Mouse (Mus musculus) spleen, postnatal 14 days (tissue): ENCODE measurements around the gene Krtap1-5.

ENCODE experiments used
- DNase-seq, 2 experiments: peaks; one replicate each; pipeline ENCODE4 v3.0.0; 2021 to 2022; ENCODE audit warnings: low spot score in 2 of 2

The Krtap1-5 gene

DNA sequence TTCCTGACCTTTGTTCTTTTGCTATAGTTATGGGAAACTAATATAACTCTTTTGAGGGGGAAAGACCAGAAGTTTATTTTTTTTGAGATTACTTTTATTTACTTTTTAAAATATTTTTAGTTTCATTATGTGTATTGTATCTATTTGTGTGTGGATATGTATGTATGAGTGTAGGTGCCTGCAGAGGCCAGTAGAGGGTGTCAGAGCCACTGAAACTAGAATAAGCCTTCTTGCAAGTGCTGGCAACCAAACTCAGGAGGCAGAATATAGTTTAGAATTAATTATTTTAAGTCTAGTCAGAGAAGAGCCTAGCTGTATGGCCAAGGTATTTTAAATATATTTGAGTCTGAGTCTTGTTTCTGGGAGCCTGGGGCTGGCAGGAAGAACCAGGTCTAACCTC is 32.9 kb downstream of the Krtap1-5 start:
- no peak for DNase-seq

DNA sequence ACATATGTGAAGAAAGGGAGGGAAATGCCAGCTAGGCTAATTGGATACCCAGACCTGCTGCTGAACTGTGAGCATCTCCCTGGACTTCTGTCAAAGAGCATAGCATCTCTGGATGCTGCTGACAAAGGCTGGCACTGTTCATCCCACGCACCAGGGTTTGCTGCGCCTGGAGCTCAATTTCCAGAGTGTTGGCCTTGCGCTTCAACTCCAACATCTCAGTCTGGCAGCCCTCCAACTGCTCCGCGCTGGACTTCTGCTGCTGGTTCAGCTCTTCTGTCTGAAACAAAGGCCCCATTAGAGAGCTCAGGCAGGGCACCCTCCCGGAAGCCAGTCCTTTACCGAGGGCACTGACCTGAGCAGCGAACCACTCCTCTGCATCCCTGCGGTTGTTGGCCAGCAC is 41.1 kb downstream of the Krtap1-5 start:
- DNase-seq: no peak
